Mouse (Mus musculus) erythroblast, embryonic 14.5 days (primary cell): ENCODE results near the gene Cdc42ep3. TPM values are rescaled to one million over a fixed set of nuclear protein-coding genes. Genes with fewer than 3 reads are reported as not detected.

Experiments
- H3K27me3 ChIP-seq: 2 replicates; pipeline ENCODE4 v1.6.1; 2012; ENCODE audit warnings: inconsistent platforms; ENCODE audit not compliant: control insufficient read depth
- H3K36me3 ChIP-seq: 2 replicates; pipeline ENCODE4 v1.6.1; 2012; ENCODE audit warnings: mild to moderate bottlenecking, inconsistent platforms; ENCODE audit not compliant: control insufficient read depth
- H3K4me1 ChIP-seq: 2 replicates; pipeline ENCODE4 v1.6.1; 2012; ENCODE audit warnings: inconsistent platforms; ENCODE audit not compliant: control insufficient read depth
- H3K4me3 ChIP-seq: replicated peaks from 2 replicates; pipeline ENCODE3; 2012; ENCODE audit warnings: moderate library complexity, mild to moderate bottlenecking, inconsistent platforms
- H3K9me3 ChIP-seq: 2 replicates; pipeline ENCODE4 v1.6.1; 2012; ENCODE audit warnings: low read length, inconsistent platforms, mixed read lengths; ENCODE audit not compliant: control insufficient read depth
- GATA1 ChIP-seq: IDR thresholded peaks from 2 replicates; pipeline ENCODE4 v1.6.1; 2012; ENCODE audit warnings: low read length, inconsistent platforms, mixed read lengths
- TAL1 ChIP-seq: IDR thresholded peaks from 3 replicates; pipeline ENCODE4 v1.6.1; 2012; ENCODE audit warnings: low read length, inconsistent platforms, mixed read lengths
- polyA plus RNA-seq: library from polyadenylated mRNA; stranded (reverse); fragments of >175 nt; gene quantifications from 2 replicates; pipeline ENCODE4 v1.2.3, GENCODE M21; 2012

The Cdc42ep3 gene
- 1.8 and 1.9 TPM in 2 replicates for polyA plus RNA-seq

DNA sequence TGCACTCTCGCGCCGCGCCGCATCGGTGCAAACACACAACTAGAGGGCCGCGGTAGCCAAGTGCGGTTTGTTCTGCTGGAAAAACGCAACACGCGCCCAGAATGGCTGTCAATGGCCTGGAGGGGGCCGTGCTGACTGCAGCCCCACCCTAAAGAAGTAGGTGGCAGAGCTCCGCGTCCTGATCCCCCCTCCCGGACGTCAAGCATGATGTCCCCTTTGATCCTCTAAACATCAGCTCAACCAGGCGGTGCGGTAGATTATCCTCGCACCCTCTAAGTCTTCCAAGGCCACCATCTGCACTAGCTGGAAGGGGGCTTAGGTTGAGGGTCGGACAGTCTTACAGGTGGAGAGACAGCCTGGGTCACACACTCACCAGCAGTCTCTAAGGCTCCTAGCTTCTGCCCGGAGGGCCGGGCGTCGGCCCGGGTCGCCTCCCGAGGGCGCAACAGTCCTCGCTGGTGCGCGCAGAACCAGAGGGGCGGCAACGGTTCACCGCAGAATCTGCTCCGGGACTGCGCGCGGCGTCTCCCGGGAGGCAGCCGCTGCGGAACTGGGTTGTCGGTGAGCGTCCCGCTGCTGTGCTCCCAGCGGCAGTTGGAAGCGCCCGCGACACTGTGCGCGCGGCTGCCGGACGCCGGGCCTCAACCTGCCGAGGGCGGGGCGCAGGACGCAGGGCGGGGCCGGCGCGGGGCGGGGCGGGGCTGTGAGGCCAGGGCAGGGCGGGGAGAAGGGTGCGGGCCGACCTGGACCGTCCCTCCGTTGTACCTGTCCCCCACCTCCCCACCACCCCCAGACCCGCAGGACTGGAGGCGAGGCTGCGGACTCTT lies at the start of gene Cdc42ep3:
TSS of gene Cdc42ep3 (minus strand) at position 648 of the 827 bp plus-strand sequence.
- TF ChIP-seq TAL1 (no peak), GATA1 (no peak)
- H3K27me3 ChIP-seq, result peaks cover 11% of the 10 kb centered on the region
- H3K4me3 ChIP-seq, result peak within 1 kb of the TSS; percentile 73
- peaks cover 39% of the 10 kb centered on the region for H3K36me3 ChIP-seq
- H3K4me1 ChIP-seq, result peaks cover 65% of the 10 kb centered on the region
- H3K9me3 ChIP-seq, result no peaks in the 10 kb centered on the region

DNA sequence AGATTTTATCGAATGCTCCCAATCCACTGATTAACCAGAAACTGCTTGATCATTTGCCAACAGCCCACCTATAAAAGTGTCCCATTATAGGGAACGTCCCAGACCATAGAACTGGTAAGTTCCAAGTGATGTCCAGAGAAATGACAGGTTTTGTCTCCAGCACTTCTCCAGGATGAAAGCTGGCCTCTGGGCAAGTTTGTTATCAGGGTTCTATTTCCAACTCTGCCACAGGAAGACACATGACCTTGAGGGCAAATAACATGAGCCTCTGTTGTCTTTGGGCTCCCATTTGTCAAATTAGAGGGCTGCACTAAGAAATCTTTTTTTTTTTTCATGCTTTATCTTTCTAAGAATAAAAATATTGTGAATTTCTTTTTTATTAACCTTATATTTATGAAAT lies 45.5 kb upstream of the Cdc42ep3 start:
- Histone ChIP-seq H3K27me3 (no peaks in the 10 kb centered on the region), H3K4me1 (no peaks in the 10 kb centered on the region), H3K9me3 (no peaks in the 10 kb centered on the region), H3K36me3 (no peaks in the 10 kb centered on the region), H3K4me3 (no peak overlapping the region)
- no peak for TF ChIP-seq GATA1
- no peak for TF ChIP-seq TAL1

DNA sequence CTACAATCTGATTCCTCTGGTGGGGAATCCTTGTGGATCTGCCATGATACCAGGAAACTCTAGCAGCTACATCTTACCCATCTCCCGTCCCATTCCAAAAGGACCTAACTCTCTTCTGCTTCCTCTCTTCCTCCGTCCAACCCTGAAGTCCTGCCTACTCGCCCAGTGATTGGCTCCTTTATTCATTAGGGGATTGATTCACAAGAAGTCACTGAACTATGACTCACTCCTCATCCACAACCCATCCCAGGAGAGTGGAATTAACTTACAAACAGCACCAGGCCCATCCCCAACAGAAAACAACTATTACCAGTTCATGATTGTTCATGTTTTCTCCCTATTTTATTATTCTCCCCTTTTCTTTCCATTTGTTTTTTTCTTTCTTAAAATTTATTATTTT lies 43.5 kb upstream of the Cdc42ep3 start:
- H3K9me3 ChIP-seq, result no peaks in the 10 kb centered on the region
- H3K36me3 ChIP-seq, result no peaks in the 10 kb centered on the region
- no peaks in the 10 kb centered on the region for H3K27me3 ChIP-seq
- no peak overlapping the region for H3K4me3 ChIP-seq
- no peaks in the 10 kb centered on the region for H3K4me1 ChIP-seq
- TF ChIP-seq GATA1 (no peak), TAL1 (no peak)

DNA sequence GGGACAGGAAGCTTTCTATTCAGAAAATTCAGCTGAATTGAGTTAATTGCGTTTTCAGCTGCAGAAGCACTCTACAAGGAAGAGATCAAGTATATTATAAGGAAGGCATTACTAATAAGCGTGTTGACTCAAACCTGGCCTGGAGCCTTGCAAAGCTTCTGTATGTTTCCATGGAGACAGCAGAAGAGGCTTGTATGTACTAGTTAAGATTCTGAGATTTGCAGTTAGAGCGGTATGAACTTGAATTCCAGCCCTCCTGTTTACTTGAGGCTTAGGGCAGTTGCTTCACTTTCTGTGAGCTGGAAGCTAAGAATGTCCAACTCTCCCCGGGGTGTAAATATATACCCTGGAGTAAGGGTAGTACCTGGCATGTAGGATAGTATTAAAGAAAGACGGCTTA lies 39.9 kb upstream of the Cdc42ep3 start:
- Histone ChIP-seq H3K9me3 (no peaks in the 10 kb centered on the region), H3K4me3 (no peak overlapping the region), H3K36me3 (no peaks in the 10 kb centered on the region), H3K27me3 (no peaks in the 10 kb centered on the region), H3K4me1 (no peaks in the 10 kb centered on the region)
- no peak for TF ChIP-seq TAL1
- TF ChIP-seq GATA1, result no peak

DNA sequence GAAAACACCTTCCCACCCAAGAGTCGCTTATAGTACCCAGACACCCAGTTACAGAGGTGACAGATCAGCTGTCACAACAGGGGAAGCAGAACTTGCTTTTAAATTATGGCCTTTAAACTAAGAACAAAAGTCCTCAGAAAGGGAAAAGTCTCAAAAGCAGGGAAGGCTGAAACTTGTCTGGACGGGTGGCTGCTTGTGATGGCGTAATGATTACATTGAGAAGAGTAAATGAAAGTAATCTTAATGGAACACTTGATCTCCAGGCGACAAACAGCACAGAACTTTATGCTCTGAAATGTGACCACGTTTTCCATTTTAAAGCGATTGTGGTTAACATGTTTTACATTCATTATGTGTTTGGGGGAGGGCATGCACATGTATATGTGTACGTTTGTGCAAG lies 39.0 kb upstream of the Cdc42ep3 start:
- no peaks in the 10 kb centered on the region for H3K9me3 ChIP-seq
- H3K4me1 ChIP-seq, result no peaks in the 10 kb centered on the region
- no peaks in the 10 kb centered on the region for H3K27me3 ChIP-seq
- H3K4me3 ChIP-seq, result no peak overlapping the region
- TF ChIP-seq TAL1, result no peak
- TF ChIP-seq GATA1, result no peak
- no peaks in the 10 kb centered on the region for H3K36me3 ChIP-seq

DNA sequence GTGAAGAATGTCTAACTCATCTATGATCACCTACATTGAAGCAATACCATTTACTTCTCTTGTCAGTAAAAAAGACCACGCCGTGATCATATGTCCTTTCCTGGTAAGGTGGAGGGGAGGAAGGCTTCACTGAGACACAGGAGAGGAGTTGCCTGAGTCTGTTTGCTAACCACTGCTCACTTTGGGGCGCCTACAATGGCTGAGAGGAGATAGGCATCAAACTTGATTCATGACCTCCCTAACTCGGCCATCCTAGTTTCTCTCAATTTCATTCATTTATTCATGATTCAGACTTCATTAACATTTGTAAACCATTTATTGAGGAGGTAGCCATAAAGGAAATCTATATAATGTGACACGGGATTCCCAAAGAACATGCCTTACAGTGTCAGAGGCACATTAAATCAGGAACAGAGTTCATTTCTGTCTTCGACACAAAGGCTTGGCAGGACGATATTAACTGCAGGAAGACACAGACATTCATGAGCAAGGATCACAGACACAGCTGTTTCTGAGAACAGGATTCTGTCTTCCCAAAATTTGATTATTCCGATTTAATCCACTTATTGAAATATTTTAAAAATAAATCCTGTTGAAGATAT lies 32.7 kb upstream of the Cdc42ep3 start:
- no peaks in the 10 kb centered on the region for H3K36me3 ChIP-seq
- H3K9me3 ChIP-seq, result no peaks in the 10 kb centered on the region
- no peak for TF ChIP-seq GATA1
- TF ChIP-seq TAL1, result no peak
- no peak overlapping the region for H3K4me3 ChIP-seq
- peaks cover 17% of the 10 kb centered on the region for H3K27me3 ChIP-seq
- no peaks in the 10 kb centered on the region for H3K4me1 ChIP-seq

DNA sequence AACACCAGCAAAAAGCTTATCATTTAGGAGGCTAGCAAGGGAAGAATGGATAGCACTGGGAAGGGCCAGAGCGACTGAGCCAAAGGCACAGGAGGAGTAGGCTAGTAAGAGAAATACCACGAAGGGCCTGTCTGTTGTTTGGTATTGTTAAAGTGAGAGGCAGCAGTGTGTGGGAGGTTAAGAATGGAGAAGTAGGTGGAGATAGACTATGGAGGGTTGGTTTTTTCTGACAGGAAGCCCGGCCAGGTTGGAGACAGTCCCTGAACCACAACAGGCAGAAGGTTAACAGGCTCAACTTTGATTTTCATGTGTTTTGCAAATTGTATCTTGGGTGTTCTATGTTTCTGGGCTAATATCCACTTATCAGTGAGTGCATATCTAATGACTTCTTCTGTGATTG lies 26.6 kb upstream of the Cdc42ep3 start:
- no peak for TF ChIP-seq GATA1
- TF ChIP-seq TAL1, result no peak
- H3K27me3 ChIP-seq, result peaks cover 15% of the 10 kb centered on the region
- no peaks in the 10 kb centered on the region for H3K9me3 ChIP-seq
- no peaks in the 10 kb centered on the region for H3K36me3 ChIP-seq
- H3K4me1 ChIP-seq, result no peaks in the 10 kb centered on the region
- no peak overlapping the region for H3K4me3 ChIP-seq

DNA sequence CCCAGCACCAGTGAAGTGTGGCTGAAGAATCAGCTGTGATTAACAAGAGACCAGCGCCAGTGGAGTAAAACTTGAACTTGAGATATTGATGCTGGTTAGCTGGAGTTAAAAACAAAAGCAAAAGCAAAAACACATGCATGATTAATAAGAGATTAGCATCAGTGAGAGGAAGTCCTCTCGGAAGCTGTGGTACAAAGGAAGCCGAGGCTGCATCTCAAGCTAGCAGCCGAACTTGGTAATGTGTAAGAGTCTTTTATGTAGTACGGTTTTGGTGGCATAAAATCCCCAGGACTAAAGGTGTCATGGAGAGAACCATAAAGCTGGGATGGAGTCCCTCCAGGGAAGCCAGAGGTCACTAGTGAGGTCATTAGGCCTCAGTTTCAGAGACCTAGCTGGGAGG lies 24.3 kb upstream of the Cdc42ep3 start:
- H3K4me3 ChIP-seq, result no peak overlapping the region
- H3K9me3 ChIP-seq, result no peaks in the 10 kb centered on the region
- H3K36me3 ChIP-seq, result no peaks in the 10 kb centered on the region
- TF ChIP-seq TAL1 (no peak), GATA1 (no peak)
- H3K27me3 ChIP-seq, result peaks cover 8% of the 10 kb centered on the region
- H3K4me1 ChIP-seq, result no peaks in the 10 kb centered on the region

DNA sequence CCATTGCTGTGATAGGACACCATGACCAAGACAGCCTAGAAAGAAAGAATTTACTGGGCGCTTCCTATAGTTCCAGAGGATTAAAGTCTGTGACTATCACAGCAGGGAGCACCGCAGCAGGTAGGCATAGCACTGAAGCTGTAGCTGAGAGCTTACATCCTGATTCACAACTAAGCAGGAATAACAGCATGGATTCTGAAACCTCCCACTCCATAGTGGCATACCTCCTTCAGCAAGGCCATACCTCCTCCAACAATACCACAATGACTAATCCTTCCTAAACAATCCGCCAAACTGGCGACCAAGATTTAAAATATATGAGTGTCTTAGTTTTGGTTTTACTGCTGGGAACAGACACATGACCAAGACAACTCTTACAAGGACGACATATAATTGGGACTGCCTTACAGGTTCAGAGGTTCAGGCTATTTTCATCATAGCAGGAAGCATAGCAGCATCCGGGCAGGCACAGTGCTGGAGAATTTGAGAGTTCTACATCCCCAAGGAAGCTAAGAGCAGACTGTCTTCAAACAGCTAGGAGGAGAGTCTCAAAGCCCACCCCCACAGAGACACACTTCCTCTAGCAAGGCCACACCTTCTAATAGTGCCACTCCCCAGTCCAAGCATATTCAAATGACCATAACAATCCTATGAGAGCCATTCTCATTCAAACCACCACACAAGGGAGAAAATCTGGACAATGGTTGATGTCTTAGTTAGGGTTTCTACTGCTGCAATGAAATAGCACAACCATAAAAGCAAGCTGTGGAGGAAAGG lies 21.7 kb upstream of the Cdc42ep3 start:
- TF ChIP-seq GATA1 (no peak), TAL1 (no peak)
- Histone ChIP-seq H3K9me3 (no peaks in the 10 kb centered on the region), H3K27me3 (peaks cover 7% of the 10 kb centered on the region), H3K4me3 (no peak overlapping the region), H3K36me3 (no peaks in the 10 kb centered on the region), H3K4me1 (no peaks in the 10 kb centered on the region)
